Mouse (Mus musculus) lung, adult 2 months (tissue): ENCODE results near the gene Smo.

Experiments
- CTCF ChIP-seq: fragments of 200-500 bp; IDR thresholded peaks from 2 replicates; pipeline ENCODE4 v1.5.1; 2011; ENCODE audit warnings: mild to moderate bottlenecking, low read length, control low read depth; ENCODE audit not compliant: insufficient read depth
- POLR2A ChIP-seq: fragments of 200-500 bp; IDR thresholded peaks from 2 replicates; pipeline ENCODE4 v1.6.1; 2011; ENCODE audit warnings: low read depth, mild to moderate bottlenecking, control low read depth, low read length, borderline replicate concordance; ENCODE audit errors: extremely low read depth

DNA sequence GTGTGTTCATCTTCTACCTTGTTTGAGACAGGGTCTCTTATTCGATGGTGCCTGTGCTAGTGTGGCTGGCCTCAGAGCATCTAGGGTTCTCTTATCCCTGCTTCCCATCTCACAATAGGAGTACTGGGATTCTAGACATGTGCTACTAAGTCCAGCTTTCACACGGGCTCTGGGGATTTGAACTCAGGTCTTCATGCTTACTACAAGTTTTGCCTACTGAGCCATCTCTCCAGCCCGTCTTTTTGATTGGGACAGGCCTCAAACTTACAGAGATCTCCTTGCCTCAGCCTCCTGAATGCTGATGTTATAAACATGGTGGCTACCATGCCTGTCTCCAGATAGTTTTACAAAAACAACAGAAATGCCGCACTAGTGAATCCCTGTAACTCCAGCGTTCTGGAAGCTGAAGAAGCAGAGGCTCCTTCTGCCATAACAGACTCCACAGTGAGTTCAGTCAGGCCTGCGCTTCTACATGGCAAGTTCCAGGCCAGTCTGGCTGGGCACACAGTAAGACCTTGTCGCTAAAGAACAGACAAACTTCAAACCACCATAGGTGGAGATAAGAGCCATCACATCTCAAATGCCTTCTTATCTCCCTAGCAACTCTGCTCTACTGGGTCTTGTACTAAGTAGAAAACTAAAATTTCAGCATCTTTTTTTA lies 36.1 kb upstream of the Smo start:
- TF ChIP-seq POLR2A = no peak
- TF ChIP-seq CTCF = no peak
